Mouse (Mus musculus): Measurements from ENCODE around the gene Neo1. TPM values are rescaled to one million over a fixed set of nuclear protein-coding genes. Genes with fewer than 3 reads are reported as not detected.
A peak's percentile ranks its signal among the peaks of the same experiment; 100 is the strongest.

Gene Neo1
- total RNA-seq (2012; rRNA removed), result 35.7 and 43.7 TPM in 2 replicates

DNA sequence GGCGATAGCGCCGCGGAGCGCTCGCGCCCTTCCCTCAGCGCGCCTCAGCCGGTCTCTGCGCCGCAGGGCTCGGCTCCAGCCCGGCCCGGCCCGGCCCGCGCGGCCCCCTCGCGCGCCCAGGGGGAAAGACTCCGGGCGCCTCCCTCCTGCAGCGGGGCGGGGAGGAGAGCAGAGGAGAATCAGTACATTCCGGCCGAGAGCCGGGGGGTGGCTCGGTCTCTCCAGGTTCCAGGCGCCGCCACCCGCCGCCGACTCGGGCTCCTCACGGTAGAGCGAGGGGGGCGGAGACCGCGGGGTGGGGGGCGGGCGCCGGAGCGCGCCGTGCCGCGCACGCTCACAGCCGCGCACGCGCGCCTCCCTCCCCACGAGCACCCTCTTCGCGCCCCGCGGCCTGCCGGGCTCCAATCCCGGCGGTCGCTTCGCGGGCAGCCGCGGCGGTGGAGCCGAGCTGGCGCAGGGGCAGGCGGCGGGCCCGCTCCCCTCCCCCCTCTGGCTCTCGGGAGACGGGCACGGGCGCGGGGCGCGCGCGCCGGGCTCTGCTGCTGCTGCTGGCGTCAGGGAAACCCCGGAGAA lies at the start of gene Neo1:
Gene Neo1 (minus strand): TSS at position 283 of the 573 bp plus-strand sequence.
- Histone ChIP-seq H3K4me3 (ENCODE audit: insufficient read depth in 1 of 2, low read depth in 1 of 2, low read length in 2 of 2, poor library complexity in 1 of 2, severe bottlenecking in 1 of 2) (peak within 1 kb of the TSS; percentile 94 to 96), H3K36me3 (ENCODE audit: control insufficient read depth, insufficient read depth, low read length, poor library complexity, severe bottlenecking) (no peaks in the 10 kb centered on the region), H3K27ac (ENCODE audit: insufficient read depth, low read depth, low read length, poor library complexity, severe bottlenecking) (peak within 1 kb of the TSS; percentile 62), H3K4me1 (ENCODE audit: control insufficient read depth in 2 of 2, insufficient read depth in 2 of 2, low read length in 2 of 2, poor library complexity in 1 of 2) (peaks cover 0 to 7% of the 10 kb centered on the region in 2 experiments; a peak in 1 of 4 replicates), H3K9me3 (ENCODE audit: control insufficient read depth, insufficient read depth, low read depth, low read length) (no peaks in the 10 kb centered on the region), H3K9ac (ENCODE audit: insufficient read depth, low read depth, low read length, poor library complexity, severe bottlenecking) (peak within 1 kb of the TSS; percentile 79)
- TF ChIP-seq HCFC1 (IDR thresholded peaks at IDR 0.05; ENCODE audit: borderline replicate concordance, insufficient read depth, low read length) (peak; percentile 21; the same call in 1 of the 2 replicates), CHD2 (IDR thresholded peaks at IDR 0.05; ENCODE audit: low read depth, low read length) (no peak)
- in situ Hi-C loops (cut with MboI; ENCODE audit: low sequenced_read_pairs in 2 of 2, unreplicated experiment in 2 of 2), result no loop called here
- peak; percentile 51 for DNase-seq (ENCODE audit: low read depth, low spot score)

DNA sequence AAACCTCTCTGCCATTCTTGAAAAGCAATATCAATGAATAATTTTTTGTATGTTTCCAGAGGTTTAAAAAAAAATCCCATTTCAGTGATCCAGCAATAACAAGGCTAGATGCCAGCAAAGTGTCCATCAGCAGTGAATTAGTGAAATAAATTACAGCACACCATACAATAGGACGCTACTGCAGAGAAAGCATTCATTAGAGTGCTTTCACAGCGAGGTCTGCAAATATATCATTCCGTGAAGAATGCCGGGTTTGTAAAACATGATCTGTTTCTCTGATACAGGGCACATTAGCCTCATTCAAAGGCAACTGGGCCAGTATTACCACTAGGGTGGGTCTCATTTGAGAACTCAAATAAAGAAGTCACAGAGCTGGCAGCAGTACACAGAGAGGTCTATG lies 39.4 kb upstream of the Neo1 start:
- DNase-seq (ENCODE audit: low read depth, low spot score), result no peak
- in situ Hi-C loops (cut with MboI; ENCODE audit: low sequenced_read_pairs in 2 of 2, unreplicated experiment in 2 of 2), result no loop called here
- Histone ChIP-seq H3K9ac (ENCODE audit: insufficient read depth, low read depth, low read length, poor library complexity, severe bottlenecking) (no peak overlapping the region), H3K4me1 (ENCODE audit: control insufficient read depth in 2 of 2, insufficient read depth in 2 of 2, low read length in 2 of 2, poor library complexity in 1 of 2) (no peaks in the 10 kb centered on the region), H3K9me3 (ENCODE audit: control insufficient read depth, insufficient read depth, low read depth, low read length) (no peaks in the 10 kb centered on the region), H3K36me3 (ENCODE audit: control insufficient read depth, insufficient read depth, low read length, poor library complexity, severe bottlenecking) (no peaks in the 10 kb centered on the region), H3K27ac (ENCODE audit: insufficient read depth, low read depth, low read length, poor library complexity, severe bottlenecking) (no peak overlapping the region), H3K4me3 (ENCODE audit: insufficient read depth in 1 of 2, low read depth in 1 of 2, low read length in 2 of 2, poor library complexity in 1 of 2, severe bottlenecking in 1 of 2) (no peak overlapping the region)
- TF ChIP-seq CHD2 (IDR thresholded peaks at IDR 0.05; ENCODE audit: low read depth, low read length) (no peak), HCFC1 (IDR thresholded peaks at IDR 0.05; ENCODE audit: borderline replicate concordance, insufficient read depth, low read length) (no peak), MAFK (IDR thresholded peaks at IDR 0.05; ENCODE audit: insufficient read depth, low read depth, low read length) (no peak)

DNA sequence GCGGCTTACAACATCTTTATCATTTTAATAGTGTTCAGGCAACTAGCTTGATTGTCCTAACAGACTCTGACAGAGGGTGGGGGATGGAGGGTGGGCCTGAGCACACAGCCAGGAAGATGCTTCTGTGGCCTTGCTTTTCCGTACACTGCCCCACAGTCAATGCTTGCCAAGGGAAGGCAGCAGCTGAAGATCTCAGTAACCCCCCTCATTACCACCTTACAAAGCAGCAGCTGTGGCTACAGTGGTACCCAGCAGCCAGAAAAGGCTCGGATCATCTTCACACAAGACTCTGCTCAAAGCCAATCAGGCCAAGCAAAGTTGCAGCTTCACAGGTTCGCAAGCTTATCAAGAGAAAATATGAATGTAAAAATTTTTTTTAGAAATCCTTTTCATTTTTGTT lies 37.6 kb upstream of the Neo1 start:
- TF ChIP-seq HCFC1 (IDR thresholded peaks at IDR 0.05; ENCODE audit: borderline replicate concordance, insufficient read depth, low read length) (no peak), CHD2 (IDR thresholded peaks at IDR 0.05; ENCODE audit: low read depth, low read length) (no peak), MAFK (IDR thresholded peaks at IDR 0.05; ENCODE audit: insufficient read depth, low read depth, low read length) (no peak), ZNF384 (IDR thresholded peaks at IDR 0.05; ENCODE audit: low read depth, low read length) (no peak), ZC3H11A (IDR thresholded peaks at IDR 0.05; ENCODE audit: borderline replicate concordance, low read depth, low read length) (no peak)
- Histone ChIP-seq H3K4me1 (ENCODE audit: control insufficient read depth in 2 of 2, insufficient read depth in 2 of 2, low read length in 2 of 2, poor library complexity in 1 of 2) (no peaks in the 10 kb centered on the region), H3K36me3 (ENCODE audit: control insufficient read depth, insufficient read depth, low read length, poor library complexity, severe bottlenecking) (no peaks in the 10 kb centered on the region), H3K9me3 (ENCODE audit: control insufficient read depth, insufficient read depth, low read depth, low read length) (no peaks in the 10 kb centered on the region), H3K9ac (ENCODE audit: insufficient read depth, low read depth, low read length, poor library complexity, severe bottlenecking) (no peak overlapping the region), H3K4me3 (ENCODE audit: insufficient read depth in 1 of 2, low read depth in 1 of 2, low read length in 2 of 2, poor library complexity in 1 of 2, severe bottlenecking in 1 of 2) (no peak overlapping the region), H3K27ac (ENCODE audit: insufficient read depth, low read depth, low read length, poor library complexity, severe bottlenecking) (no peak overlapping the region)
- no peak for DNase-seq (ENCODE audit: low read depth, low spot score)
- in situ Hi-C loops (cut with MboI; ENCODE audit: low sequenced_read_pairs in 2 of 2, unreplicated experiment in 2 of 2), result no loop called here

DNA sequence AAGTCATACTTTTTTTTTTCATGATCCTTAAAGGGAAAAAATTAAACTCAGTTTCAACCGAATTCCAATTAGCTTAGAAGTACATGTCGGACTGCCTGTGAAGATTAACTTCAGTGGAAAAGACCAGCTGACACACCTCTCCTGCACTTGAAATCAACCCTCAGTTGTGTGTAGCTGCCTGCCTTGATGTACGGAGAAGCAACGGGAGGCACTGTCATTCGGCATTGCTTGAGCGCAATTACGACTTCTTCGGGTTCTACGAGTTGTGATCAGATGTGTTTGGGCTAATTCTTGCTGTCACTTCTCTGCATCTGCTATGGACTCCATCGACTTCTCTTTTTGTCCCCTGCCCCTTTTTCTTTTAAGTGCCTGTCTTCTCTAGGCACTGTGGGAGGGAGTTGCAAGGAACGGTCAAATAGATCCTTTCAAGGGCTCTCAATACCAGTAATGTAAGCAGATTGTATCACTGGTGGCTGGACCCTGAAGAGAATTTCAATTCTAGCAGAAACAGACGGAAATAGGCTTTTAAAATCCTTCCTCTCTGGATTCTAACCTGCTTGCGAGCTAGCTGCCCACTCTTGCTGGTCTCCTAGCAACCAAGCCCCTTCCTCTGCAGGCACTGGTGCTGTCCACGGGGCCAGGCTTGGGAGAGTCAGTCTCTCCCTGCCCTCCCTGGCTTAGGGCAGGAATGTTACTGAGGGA lies 36.0 kb upstream of the Neo1 start:
- H3K9ac ChIP-seq (ENCODE audit: insufficient read depth, low read depth, low read length, poor library complexity, severe bottlenecking), result no peak overlapping the region
- TF ChIP-seq MAFK (IDR thresholded peaks at IDR 0.05; ENCODE audit: insufficient read depth, low read depth, low read length), result no peak
- TF ChIP-seq CHD2 (IDR thresholded peaks at IDR 0.05; ENCODE audit: low read depth, low read length), result no peak
- no peak for TF ChIP-seq ZC3H11A (IDR thresholded peaks at IDR 0.05; ENCODE audit: borderline replicate concordance, low read depth, low read length)
- no peak for TF ChIP-seq HCFC1 (IDR thresholded peaks at IDR 0.05; ENCODE audit: borderline replicate concordance, insufficient read depth, low read length)
- TF ChIP-seq ZNF384 (IDR thresholded peaks at IDR 0.05; ENCODE audit: low read depth, low read length), result no peak
- no peaks in the 10 kb centered on the region for H3K9me3 ChIP-seq (ENCODE audit: control insufficient read depth, insufficient read depth, low read depth, low read length)
- H3K27ac ChIP-seq (ENCODE audit: insufficient read depth, low read depth, low read length, poor library complexity, severe bottlenecking), result no peak overlapping the region
- in situ Hi-C loops (cut with MboI; ENCODE audit: low sequenced_read_pairs in 2 of 2, unreplicated experiment in 2 of 2), result no loop called here
- no peaks in the 10 kb centered on the region for H3K4me1 ChIP-seq (ENCODE audit: control insufficient read depth in 2 of 2, insufficient read depth in 2 of 2, low read length in 2 of 2, poor library complexity in 1 of 2)
- no peaks in the 10 kb centered on the region for H3K36me3 ChIP-seq (ENCODE audit: control insufficient read depth, insufficient read depth, low read length, poor library complexity, severe bottlenecking)
- DNase-seq (ENCODE audit: low read depth, low spot score), result no peak
- H3K4me3 ChIP-seq (ENCODE audit: insufficient read depth in 1 of 2, low read depth in 1 of 2, low read length in 2 of 2, poor library complexity in 1 of 2, severe bottlenecking in 1 of 2), result no peak overlapping the region

Measured in ES-E14 (cell line).